Mouse (Mus musculus) embryo, embryonic 10.5 days (tissue): ENCODE measurements at regions not wholly inside any gene's neighbourhood (a gene's known extent, or its start where the extent isn't known, plus 50 kb on each side); places are given as distances from the start of the nearest gene placed in this dataset.

Experiments
- DNase-seq: peaks from one replicate; pipeline ENCODE4 v3.0.0-alpha.2; 2015; ENCODE audit warnings: low spot score

- no peak for DNase-seq
Measured at GRCm38 (mm10) chr14:60439106-60439505, 66.0 kb downstream of the Amer2 start.

- no peak for DNase-seq
Measured at GRCm38 (mm10) chr14:60443821-60444551, 70.9 kb downstream of the Amer2 start.

- DNase-seq, result no peak
Measured at GRCm38 (mm10) chr14:60444552-60444937, 71.5 kb downstream of the Amer2 start.

GRCm38 (mm10) chr14:60446037-60446436 is 73.0 kb downstream of the Amer2 start:
- DNase-seq, result no peak

GRCm38 (mm10) chr14:60451216-60451615 is 78.2 kb downstream of the Amer2 start:
- DNase-seq, result no peak

GRCm38 (mm10) chr14:60451684-60452083 is 78.6 kb downstream of the Amer2 start:
- no peak for DNase-seq

- no peak for DNase-seq
Measured at GRCm38 (mm10) chr14:60456767-60457166, 83.7 kb downstream of the Amer2 start.

- DNase-seq, result peak; percentile 93
Measured at GRCm38 (mm10) chr14:60484996-60485888, 112.2 kb downstream of the Amer2 start.

- DNase-seq, result no peak
Measured at GRCm38 (mm10) chr14:60485889-60486274, 112.8 kb downstream of the Amer2 start.

- DNase-seq, result peak; percentile 50
Measured at GRCm38 (mm10) chr14:60486278-60486935, 113.3 kb downstream of the Amer2 start.

GRCm38 (mm10) chr14:60489111-60489510 is 116.1 kb downstream of the Amer2 start:
- DNase-seq, result no peak

GRCm38 (mm10) chr14:60490886-60491285 is 117.8 kb downstream of the Amer2 start:
- DNase-seq, result no peak

GRCm38 (mm10) chr14:60495441-60495840 is 122.4 kb downstream of the Amer2 start:
- no peak for DNase-seq

GRCm38 (mm10) chr14:60502552-60502951 is 129.5 kb downstream of the Amer2 start:
- DNase-seq, result no peak

- no peak for DNase-seq
Measured at GRCm38 (mm10) chr14:60505066-60505465, 128.7 kb upstream of the Spata13 start.

- DNase-seq, result no peak
Measured at GRCm38 (mm10) chr14:60506296-60506695, 127.5 kb upstream of the Spata13 start.

GRCm38 (mm10) chr14:60513560-60513959 is 120.2 kb upstream of the Spata13 start:
- DNase-seq, result peak; percentile 82

- DNase-seq, result no peak
Measured at GRCm38 (mm10) chr14:60515094-60515786, 118.6 kb upstream of the Spata13 start.

- DNase-seq, result no peak
Measured at GRCm38 (mm10) chr14:60517891-60518290, 115.9 kb upstream of the Spata13 start.

- no peak for DNase-seq
Measured at GRCm38 (mm10) chr14:60523010-60523409, 110.8 kb upstream of the Spata13 start.

GRCm38 (mm10) chr14:60524869-60525268 is 108.9 kb upstream of the Spata13 start:
- no peak for DNase-seq
